Mouse (Mus musculus) CD4-positive helper T cell, adult 2 months (primary cell): ENCODE measurements around the gene Tmc8.

Experiments
- DNase-seq: peaks from one replicate; pipeline ENCODE4 v3.0.0-alpha.2; 2012; ENCODE audit warnings: low read depth, missing footprints, low spot score

Gene Tmc8

GRCm38 (mm10) chr11:117781993-117782704 lies at the start of gene Tmc8, which contains the start of gene Tmc6:
Tmc8 (plus strand) TSS chr11:117782076.
Tmc6 (minus strand) TSS chr11:117782198.
- DNase-seq: peak; percentile 91

- DNase-seq: no peak
Observed at GRCm38 (mm10) chr11:117736037-117736689, 45.7 kb upstream of the Tmc8 start.

- no peak for DNase-seq
Observed at GRCm38 (mm10) chr11:117738123-117738522, 43.8 kb upstream of the Tmc8 start.

GRCm38 (mm10) chr11:117741128-117741527 lies 40.7 kb upstream of the Tmc8 start:
- DNase-seq: no peak

GRCm38 (mm10) chr11:117742243-117742642 lies 39.6 kb upstream of the Tmc8 start:
- no peak for DNase-seq

- no peak for DNase-seq
Observed at GRCm38 (mm10) chr11:117742715-117743114, 39.2 kb upstream of the Tmc8 start.

- DNase-seq: no peak
Observed at GRCm38 (mm10) chr11:117743454-117744030, 38.3 kb upstream of the Tmc8 start.

- DNase-seq: no peak
Observed at GRCm38 (mm10) chr11:117748628-117749027, 33.2 kb upstream of the Tmc8 start.

GRCm38 (mm10) chr11:117749414-117749813 lies 32.5 kb upstream of the Tmc8 start:
- DNase-seq: no peak

GRCm38 (mm10) chr11:117751544-117751943 lies 30.3 kb upstream of the Tmc8 start:
- no peak for DNase-seq

GRCm38 (mm10) chr11:117755891-117756290 lies 26.0 kb upstream of the Tmc8 start:
- DNase-seq: no peak

- DNase-seq: no peak
Observed at GRCm38 (mm10) chr11:117759267-117759666, 22.6 kb upstream of the Tmc8 start.

GRCm38 (mm10) chr11:117760374-117761119 lies 21.3 kb upstream of the Tmc8 start:
- DNase-seq: no peak

GRCm38 (mm10) chr11:117761801-117762200 lies 20.1 kb upstream of the Tmc8 start:
- no peak for DNase-seq

- DNase-seq: no peak
Observed at GRCm38 (mm10) chr11:117762246-117762645, 19.6 kb upstream of the Tmc8 start.

GRCm38 (mm10) chr11:117764319-117764718 lies 17.6 kb upstream of the Tmc8 start:
- DNase-seq: no peak

- no peak for DNase-seq
Observed at GRCm38 (mm10) chr11:117765361-117765760, 16.5 kb upstream of the Tmc8 start.

GRCm38 (mm10) chr11:117766275-117766674 lies 15.6 kb upstream of the Tmc8 start:
- no peak for DNase-seq

- no peak for DNase-seq
Observed at GRCm38 (mm10) chr11:117768725-117769682, 12.9 kb upstream of the Tmc8 start.

- DNase-seq: no peak
Observed at GRCm38 (mm10) chr11:117769683-117770047, 12.2 kb upstream of the Tmc8 start.

GRCm38 (mm10) chr11:117770407-117770806 lies 11.5 kb upstream of the Tmc8 start:
- no peak for DNase-seq
